1 mouse cellular context compared by ENCODE assay signal in genomic region chr10:79668076-79668475, GRCm38 (mm10).
TF ChIP-seq lines count a peak whose summit lies in the region.

No protein-coding gene starts in this region.

TF ChIP-seq in myocyte, 11 proteins besides CTCF, POLR2A, EP300 and RAD21 (continued from another document):
- TF ChIP-seq POLR2AphosphoS2 (IDR thresholded peaks at IDR 0.05; ENCODE audit: insufficient read length, low read depth) (no peak), USF1 (IDR thresholded peaks at IDR 0.05; ENCODE audit: low read depth) (no peak), MYOG (IDR thresholded peaks at IDR 0.05; ENCODE audit: control insufficient read depth in 1 of 3, insufficient read depth in 1 of 3, insufficient read length in 2 of 3, low read depth in 2 of 3) (no peak), E2F4 (IDR thresholded peaks at IDR 0.05; ENCODE audit: insufficient read depth) (no peak)
TF ChIP-seq in myocyte: peak in this region for 0.
